Mouse (Mus musculus) frontal cortex, postnatal 14 days (tissue): ENCODE measurements around the gene Parp12.

ENCODE experiments used
- DNase-seq, 2 experiments: peaks; one replicate each; pipeline ENCODE4 v3.0.0; 2022; ENCODE audit warnings: low spot score in 2 of 2

Gene Parp12

GRCm38 (mm10) chr6:39058389-39058788 is 59.8 kb downstream of the Parp12 start:
- DNase-seq = no peak

DNA sequence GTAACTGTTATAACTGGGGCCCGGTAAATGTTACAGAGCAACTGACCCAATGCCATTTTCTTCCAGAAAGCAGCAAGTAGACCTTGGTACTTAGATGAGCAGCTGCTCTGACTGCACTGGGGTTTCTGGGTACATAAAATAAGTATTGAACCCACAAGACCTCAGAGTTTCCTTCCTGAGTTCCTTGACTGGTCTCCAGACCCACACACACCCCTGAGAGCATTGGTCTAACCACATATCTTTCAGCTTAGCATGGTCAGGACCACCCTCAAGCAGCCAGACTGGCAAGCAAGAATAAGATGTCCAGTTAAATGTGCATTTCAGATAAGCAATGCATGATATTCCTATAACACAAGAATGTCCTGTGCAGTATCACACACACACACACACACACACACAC is 61.0 kb downstream of the Parp12 start:
- DNase-seq = no peak

- no peak for DNase-seq
Observed at GRCm38 (mm10) chr6:39055831-39056261, 62.3 kb downstream of the Parp12 start.

DNA sequence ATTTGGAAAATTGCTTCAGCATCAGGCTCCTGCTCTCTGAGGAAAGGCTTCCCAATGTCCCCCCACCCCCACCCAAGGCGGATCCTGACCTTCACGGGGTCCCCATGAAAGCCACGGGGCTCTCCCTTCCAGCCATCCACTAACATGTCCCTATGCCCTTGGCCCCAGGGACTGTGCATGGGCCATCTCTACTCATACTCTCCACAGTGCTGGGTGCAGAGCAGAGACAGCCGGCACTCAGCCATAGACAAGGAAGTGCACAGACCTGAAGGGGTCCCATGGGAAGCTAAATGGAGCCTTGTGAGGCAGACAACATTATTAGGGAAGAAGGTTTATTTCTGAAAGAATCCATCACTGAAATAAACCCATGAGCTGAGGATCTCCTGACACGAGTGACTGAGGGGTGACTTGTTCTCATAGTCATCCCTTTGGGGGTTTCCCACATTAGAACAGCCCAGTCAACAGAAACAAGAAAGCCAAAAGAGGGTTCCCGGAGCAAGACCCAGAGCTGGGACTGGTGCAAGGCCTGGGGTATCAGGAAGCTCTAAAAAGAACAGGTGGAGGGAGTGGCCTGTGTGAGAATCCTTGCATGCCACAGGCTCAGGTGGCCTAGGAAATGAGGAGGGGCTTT is 63.2 kb downstream of the Parp12 start:
- no peak for DNase-seq

DNA sequence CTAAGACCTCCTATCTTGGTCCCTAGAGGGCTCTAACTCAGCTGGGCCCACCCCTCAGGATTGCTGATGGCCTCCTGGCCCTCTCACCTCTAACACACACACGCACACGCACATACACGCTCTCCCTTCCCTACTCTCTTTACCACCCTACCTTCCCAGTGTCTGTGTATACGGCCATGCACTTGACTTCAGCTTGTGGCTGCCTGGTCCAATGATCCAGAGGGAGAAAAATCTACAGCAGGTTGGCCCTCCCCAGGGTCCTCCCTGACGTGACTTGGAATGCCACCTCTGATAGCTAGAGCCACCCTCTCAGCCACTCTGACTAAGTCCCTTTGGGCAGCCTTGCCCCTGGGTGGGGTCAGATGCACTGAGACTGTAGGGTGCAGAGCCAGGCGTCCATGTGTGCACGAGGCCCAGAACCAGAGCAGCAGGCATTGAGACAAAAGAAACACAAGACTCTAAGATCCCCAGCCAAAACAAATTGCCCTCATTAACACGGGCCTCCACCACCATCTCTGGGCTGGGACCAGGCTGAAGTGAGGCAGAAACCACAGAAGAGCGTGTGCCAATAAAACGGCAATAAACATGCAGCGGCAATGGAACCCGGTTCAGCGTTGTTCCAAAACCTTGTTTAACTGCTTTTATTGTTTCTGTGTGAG is 63.8 kb downstream of the Parp12 start:
- DNase-seq = no peak

DNA sequence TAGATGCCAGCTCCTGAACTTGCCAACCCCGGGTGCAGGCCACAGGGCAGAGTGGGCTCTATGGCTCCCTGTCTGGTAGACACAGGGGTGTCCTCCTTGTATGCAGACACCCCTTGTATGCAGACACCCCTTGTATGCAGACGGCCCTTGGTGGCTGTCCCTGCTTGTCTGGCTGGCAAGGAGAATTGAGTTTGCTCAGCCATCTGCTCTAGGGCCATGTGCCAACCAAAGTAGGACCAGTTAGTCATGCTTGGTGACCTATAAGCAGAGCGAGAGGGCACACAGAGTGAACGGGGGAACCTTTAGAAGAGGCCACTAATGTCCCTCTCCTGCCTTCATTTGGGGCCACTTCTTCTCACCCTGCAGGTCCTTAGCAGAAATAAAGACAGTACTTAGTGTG is 65.5 kb downstream of the Parp12 start:
- no peak for DNase-seq

GRCm38 (mm10) chr6:39051799-39052556 is 66.2 kb downstream of the Parp12 start:
- DNase-seq = no peak

DNA sequence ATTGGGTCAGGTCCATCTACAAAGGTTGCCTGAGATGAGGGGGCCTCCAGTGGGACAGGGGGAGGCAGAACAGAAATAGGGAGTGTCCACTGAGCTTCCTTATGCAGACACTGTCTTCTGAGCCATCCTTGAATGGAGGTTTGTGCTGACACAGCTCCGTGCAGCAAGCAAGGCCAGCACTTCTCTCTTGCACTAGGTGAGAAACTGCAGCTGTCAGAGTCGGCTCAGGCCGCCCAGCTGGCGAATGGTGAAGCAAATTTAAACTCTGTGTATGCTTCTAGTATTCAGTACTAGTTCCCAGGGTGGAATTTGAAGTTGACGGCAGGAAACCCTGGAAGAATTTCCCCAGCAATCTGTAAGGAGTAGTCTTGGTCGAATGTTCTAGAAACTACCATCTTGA is 67.3 kb downstream of the Parp12 start:
- DNase-seq = no peak

DNA sequence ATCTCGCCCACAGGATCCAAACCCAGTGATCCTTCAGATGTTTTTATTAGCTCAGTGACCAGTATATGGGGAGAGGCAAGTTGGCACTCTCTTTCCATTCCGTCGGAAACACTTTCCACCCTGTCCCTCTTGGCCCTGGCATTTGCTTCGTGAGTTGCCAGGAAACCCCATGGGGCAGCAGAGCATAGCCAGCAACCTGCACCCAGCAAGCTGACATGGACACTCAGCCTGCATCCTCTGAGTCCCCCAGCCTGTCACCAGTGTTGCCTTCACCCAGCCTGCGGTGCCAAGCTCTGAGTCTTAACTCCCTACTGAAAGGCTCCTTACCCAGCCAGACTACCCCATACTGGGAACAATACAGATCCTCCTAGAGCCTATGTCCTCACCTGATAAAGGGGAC is 69.0 kb downstream of the Parp12 start:
- DNase-seq = no peak

DNA sequence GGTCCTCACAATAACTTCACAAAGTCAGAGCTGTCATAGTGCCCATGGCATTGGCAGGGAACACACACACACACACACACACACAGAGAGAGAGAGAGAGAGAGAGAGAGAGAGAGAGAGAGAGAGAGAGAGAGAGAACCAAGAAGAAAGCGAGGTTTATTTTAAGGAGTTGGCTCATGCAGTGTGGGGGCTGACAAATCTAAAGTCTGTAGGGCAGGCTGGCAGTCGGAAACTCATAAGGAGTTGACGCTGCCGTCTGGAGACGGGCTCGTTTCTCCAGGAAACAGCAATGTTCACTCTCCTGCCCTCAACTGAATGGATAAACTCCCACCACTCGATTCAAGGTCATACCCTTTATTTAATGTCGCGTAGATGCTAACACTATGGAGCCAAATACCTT is 77.7 kb downstream of the Parp12 start:
- DNase-seq = peak in 1 of 2 experiments; percentile 29
